Mouse (Mus musculus) MEL (cell line): ENCODE data around the gene Rnf207.

Experiments
- CTCF ChIP-seq, 3 experiments: IDR thresholded peaks in 2 of 3; conservative IDR thresholded peaks in 1 of 3; 2 replicates each; pipeline ENCODE4 v1.5.1; 2011 to 2012; ENCODE audit warnings: low read length in 3 of 3, low read depth in 2 of 3, mild to moderate bottlenecking in 2 of 3, improper control_type of control experiment in 1 of 3, inconsistent platforms in 1 of 3, mixed read lengths in 1 of 3, moderate library complexity in 1 of 3; ENCODE audit not compliant: control insufficient read depth in 1 of 3, insufficient read depth in 1 of 3, poor library complexity in 1 of 3, severe bottlenecking in 1 of 3
- E2F4 ChIP-seq: IDR thresholded peaks from 2 replicates; pipeline ENCODE4 v1.6.1; 2011; ENCODE audit warnings: low read depth, low read length, improper control_type of control experiment, borderline replicate concordance
- EP300 ChIP-seq, 2 experiments: IDR thresholded peaks; 2 replicates each; pipeline ENCODE4 v1.6.1; 2011; ENCODE audit warnings: improper control_type of control experiment in 2 of 2, low read length in 2 of 2, low read depth in 1 of 2, mild to moderate bottlenecking in 1 of 2
- GABPA ChIP-seq: IDR thresholded peaks from 2 replicates; pipeline ENCODE4 v1.6.1; 2012; ENCODE audit warnings: low read depth, mild to moderate bottlenecking, inconsistent platforms, low read length, improper control_type of control experiment, moderate library complexity
- GATA1 ChIP-seq: IDR thresholded peaks from 2 replicates; pipeline ENCODE4 v1.6.1; 2011; ENCODE audit warnings: low read depth, low read length, improper control_type of control experiment
- MAZ ChIP-seq: IDR thresholded peaks from 2 replicates; pipeline ENCODE4 v1.6.1; 2012; ENCODE audit warnings: low read depth, mild to moderate bottlenecking, inconsistent platforms, low read length, improper control_type of control experiment
- NELFE ChIP-seq: IDR thresholded peaks from 2 replicates; pipeline ENCODE4 v1.6.1; 2011; ENCODE audit warnings: low read depth, low read length, improper control_type of control experiment
- NRF1 ChIP-seq: IDR thresholded peaks from 2 replicates; pipeline ENCODE4 v1.6.1; 2014; ENCODE audit warnings: low read depth, mild to moderate bottlenecking, inconsistent platforms, low read length, improper control_type of control experiment, moderate library complexity; ENCODE audit not compliant: poor library complexity, insufficient read depth, severe bottlenecking
- POLR2A ChIP-seq, 2 experiments: IDR thresholded peaks; 2 replicates each; pipeline ENCODE4 v1.6.1; 2011 to 2012; ENCODE audit warnings: low read length in 2 of 2, mild to moderate bottlenecking in 2 of 2, control low read depth in 1 of 2, improper control_type of control experiment in 1 of 2, low read depth in 1 of 2, moderate library complexity in 1 of 2; ENCODE audit not compliant: control insufficient read depth in 1 of 2, insufficient read depth in 1 of 2, poor library complexity in 1 of 2
- UBTF ChIP-seq: IDR thresholded peaks from 2 replicates; pipeline ENCODE4 v1.6.1; 2012; ENCODE audit warnings: low read depth, mild to moderate bottlenecking, inconsistent platforms, low read length, improper control_type of control experiment, moderate library complexity, borderline replicate concordance; ENCODE audit not compliant: insufficient read depth
- ZKSCAN1 ChIP-seq: IDR thresholded peaks from 2 replicates; pipeline ENCODE4 v1.6.1; 2012; ENCODE audit warnings: low read depth, mild to moderate bottlenecking, inconsistent platforms, low read length, improper control_type of control experiment, moderate library complexity

DNA sequence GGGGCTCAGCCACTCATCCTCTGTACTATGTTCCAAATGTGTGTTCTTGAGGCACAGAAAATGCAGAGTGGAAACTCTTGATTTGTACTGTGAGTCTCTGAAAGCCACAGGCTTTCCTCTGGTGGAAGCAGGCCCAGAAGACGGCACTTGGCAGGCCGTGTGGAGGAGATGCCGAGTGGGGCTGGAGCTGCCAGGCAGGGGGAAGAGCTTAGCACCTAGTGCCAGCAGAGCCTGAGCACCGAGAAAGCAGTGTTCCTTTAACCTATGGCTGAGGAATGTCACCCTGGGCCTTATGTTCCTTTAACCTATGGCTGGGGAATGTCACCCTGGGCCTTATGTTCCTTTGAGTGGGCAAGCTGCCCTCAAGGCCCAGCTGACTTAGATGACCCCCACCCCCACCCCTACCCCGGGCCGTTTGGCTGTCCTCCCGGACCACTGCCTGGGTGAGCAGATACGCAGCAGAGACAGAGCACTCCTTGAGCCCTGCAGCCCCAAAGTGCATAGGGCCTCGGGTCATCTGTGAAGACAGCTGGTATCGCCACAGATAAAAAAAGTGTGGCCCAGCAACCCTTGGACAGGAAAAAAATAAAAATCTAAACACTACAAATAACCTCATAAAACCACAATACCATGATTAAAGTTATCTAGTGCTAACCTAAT lies 52.4 kb downstream of the Rnf207 start:
- TF ChIP-seq CTCF (IDR thresholded peaks at IDR 0.05 in 2 of 3, conservative IDR thresholded peaks at IDR 0.05 in 1 of 3; ENCODE audit: control insufficient read depth in 1 of 3, insufficient read depth in 1 of 3, low read depth in 2 of 3, low read length in 3 of 3, poor library complexity in 1 of 3, severe bottlenecking in 1 of 3) (no peak), GATA1 (no peak), ZKSCAN1 (no peak), NRF1 (no peak), E2F4 (no peak), GABPA (no peak), POLR2A (IDR thresholded peaks at IDR 0.05; ENCODE audit: control insufficient read depth in 1 of 2, insufficient read depth in 1 of 2, low read depth in 1 of 2, low read length in 2 of 2, poor library complexity in 1 of 2) (no peak), UBTF (no peak), MAZ (no peak), NELFE (no peak), EP300 (IDR thresholded peaks at IDR 0.05; ENCODE audit: low read depth in 1 of 2, low read length in 2 of 2) (no peak)
